Mouse (Mus musculus): ENCODE data around the gene Gramd1a. TPM values are rescaled to one million over a fixed set of nuclear protein-coding genes. Genes with fewer than 3 reads are reported as not detected.
A peak's percentile ranks its signal among the peaks of the same experiment; 100 is the strongest.

Gramd1a gene
- total RNA-seq, 2 experiments from 2014 or later, result 107 to 118 TPM

- no peak for DNase-seq (ENCODE audit: extremely low spot score in 1 of 2, low spot score in 2 of 2)
- no peak for TF ChIP-seq CTCF (IDR thresholded peaks at IDR 0.05)
- intact Hi-C loops (cut with DNase I), result no loop called here
- Histone ChIP-seq H3K4me3 (no peak overlapping the region), H3K27ac (no peak overlapping the region)
Observed at GRCm38 (mm10) chr7:31116721-31117145, 39.0 kb downstream of the Gramd1a start.

- Histone ChIP-seq H3K27ac (peak overlapping the region; percentile 36), H3K4me3 (no peak overlapping the region)
- DNase-seq (ENCODE audit: extremely low spot score in 1 of 2, low spot score in 2 of 2), result no peak
- intact Hi-C loops (cut with DNase I), result no loop called here
- TF ChIP-seq CTCF (IDR thresholded peaks at IDR 0.05), result no peak
Observed at GRCm38 (mm10) chr7:31115587-31116043, 40.1 kb downstream of the Gramd1a start.

GRCm38 (mm10) chr7:31115182-31115581 is 40.5 kb downstream of the Gramd1a start, which contains the start of gene Hpn:
Gene Hpn (minus strand): TSS chr7:31115290.
- Histone ChIP-seq H3K27ac (peak within 1 kb of the TSS; percentile 36), H3K4me3 (no peak within 1 kb of the TSS)
- intact Hi-C loops (cut with DNase I), result no loop called here
- DNase-seq (ENCODE audit: extremely low spot score in 1 of 2, low spot score in 2 of 2), result no peak
- no peak for TF ChIP-seq CTCF (IDR thresholded peaks at IDR 0.05)

DNA sequence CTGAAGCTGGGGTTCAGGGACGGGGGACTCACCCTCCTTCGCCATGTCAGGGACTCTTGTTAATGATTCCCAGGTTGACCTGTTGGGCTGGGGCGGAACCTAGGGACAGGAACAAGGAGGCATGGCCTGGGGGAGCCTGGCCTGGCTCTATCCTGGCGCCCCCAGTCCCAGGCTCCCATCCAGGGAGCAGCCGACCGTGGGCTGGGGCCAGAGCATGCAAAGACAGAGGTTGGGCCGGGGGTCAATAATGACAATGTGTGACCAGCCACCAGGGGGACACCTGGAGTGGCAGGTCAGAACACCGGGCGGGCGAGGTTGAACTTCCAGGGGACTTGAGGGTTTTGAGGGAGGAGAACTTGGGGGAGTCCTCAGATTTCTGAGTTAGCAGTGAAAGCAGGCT is 41.0 kb downstream of the Gramd1a start:
- no peak for DNase-seq (ENCODE audit: extremely low spot score in 1 of 2, low spot score in 2 of 2)
- TF ChIP-seq CTCF (IDR thresholded peaks at IDR 0.05), result no peak; the same call in none of the 2 replicates
- Histone ChIP-seq H3K4me3 (no peak overlapping the region), H3K27ac (no peak overlapping the region)
- intact Hi-C loops (cut with DNase I), result no loop called here

DNA sequence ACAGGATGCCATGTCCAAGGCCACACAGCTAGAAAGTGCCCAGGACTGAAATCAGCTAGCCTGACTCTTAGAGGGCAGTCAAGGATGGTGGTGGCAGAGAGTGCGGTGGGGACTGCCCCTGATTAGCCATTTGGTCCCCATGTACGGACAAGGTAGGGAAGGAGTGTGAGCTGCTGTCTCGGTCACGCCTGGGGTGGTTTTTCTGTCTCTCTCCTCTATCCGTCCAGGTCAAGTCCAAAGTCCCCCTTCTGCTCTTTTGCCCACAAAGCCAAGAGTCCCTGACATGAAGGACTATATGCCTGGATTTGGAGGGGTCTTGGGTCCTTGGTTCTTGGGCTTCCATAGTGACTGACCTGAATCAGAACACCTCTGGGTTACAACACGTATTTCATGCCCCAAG is 41.9 kb downstream of the Gramd1a start:
- no peak for TF ChIP-seq CTCF (IDR thresholded peaks at IDR 0.05)
- H3K27ac ChIP-seq, result no peak overlapping the region
- H3K4me3 ChIP-seq, result no peak overlapping the region
- DNase-seq (ENCODE audit: extremely low spot score in 1 of 2, low spot score in 2 of 2), result no peak
- intact Hi-C loops (cut with DNase I), result no loop called here

DNA sequence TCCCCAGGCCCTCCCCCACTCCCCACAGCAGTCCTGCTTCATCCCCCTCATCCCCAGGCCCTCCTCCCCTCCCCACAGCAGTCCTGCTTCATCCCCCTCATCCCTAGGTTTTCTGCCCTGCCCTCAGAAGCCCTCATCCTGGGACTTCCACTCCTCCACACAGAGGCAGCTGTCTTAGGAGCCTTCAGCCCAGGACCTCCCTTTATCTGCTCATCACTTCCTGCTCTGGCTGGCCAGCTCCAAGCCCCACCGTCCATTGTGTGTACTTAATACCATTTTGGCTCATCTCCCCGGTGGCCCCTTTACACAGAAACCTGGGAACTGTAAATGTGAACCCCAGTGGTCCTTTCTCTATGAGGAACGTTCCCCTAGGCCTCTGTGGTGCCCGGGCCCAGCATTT is 43.7 kb downstream of the Gramd1a start:
- H3K4me3 ChIP-seq, result no peak overlapping the region
- H3K27ac ChIP-seq, result no peak overlapping the region
- intact Hi-C loops (cut with DNase I), result no loop called here
- DNase-seq (ENCODE audit: extremely low spot score in 1 of 2, low spot score in 2 of 2), result no peak
- no peak for TF ChIP-seq CTCF (IDR thresholded peaks at IDR 0.05)

GRCm38 (mm10) chr7:31110861-31111385 is 44.8 kb downstream of the Gramd1a start:
- no peak for DNase-seq (ENCODE audit: extremely low spot score in 1 of 2, low spot score in 2 of 2)
- H3K4me3 ChIP-seq, result no peak overlapping the region
- no peak overlapping the region for H3K27ac ChIP-seq
- intact Hi-C loops (cut with DNase I), result no loop called here
- TF ChIP-seq CTCF (IDR thresholded peaks at IDR 0.05), result no peak

DNA sequence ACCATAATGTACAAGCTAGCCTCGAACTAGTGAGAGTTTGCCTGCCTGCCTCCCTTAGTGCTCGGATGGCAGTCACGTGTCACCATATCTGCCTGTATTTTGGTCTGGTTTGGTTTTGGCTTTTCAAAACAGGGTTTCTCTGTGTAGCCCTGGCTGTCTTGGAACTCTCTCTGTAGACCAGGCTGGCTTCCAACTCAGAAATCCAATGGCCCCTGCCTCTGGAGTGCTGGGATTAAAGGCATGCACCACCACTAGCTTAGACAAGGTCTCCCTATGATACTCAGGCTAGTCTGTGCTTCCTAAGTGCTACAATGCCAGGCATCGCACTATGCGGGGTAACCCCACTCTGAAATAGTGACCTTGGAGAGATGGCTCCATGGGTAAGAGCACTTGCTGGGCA is 45.9 kb downstream of the Gramd1a start:
- no peak for DNase-seq (ENCODE audit: extremely low spot score in 1 of 2, low spot score in 2 of 2)
- Histone ChIP-seq H3K27ac (no peak overlapping the region), H3K4me3 (no peak overlapping the region)
- TF ChIP-seq CTCF (IDR thresholded peaks at IDR 0.05), result no peak
- intact Hi-C loops (cut with DNase I), result no loop called here

GRCm38 (mm10) chr7:31109091-31109490 is 46.6 kb downstream of the Gramd1a start:
- Histone ChIP-seq H3K4me3 (no peak overlapping the region), H3K27ac (no peak overlapping the region)
- intact Hi-C loops (cut with DNase I), result no loop called here
- no peak for DNase-seq (ENCODE audit: extremely low spot score in 1 of 2, low spot score in 2 of 2)
- TF ChIP-seq CTCF (IDR thresholded peaks at IDR 0.05), result no peak

GRCm38 (mm10) chr7:31107781-31108180 is 47.9 kb downstream of the Gramd1a start:
- intact Hi-C loops (cut with DNase I), result no loop called here
- H3K4me3 ChIP-seq, result no peak overlapping the region
- no peak overlapping the region for H3K27ac ChIP-seq
- no peak for TF ChIP-seq CTCF (IDR thresholded peaks at IDR 0.05)
- DNase-seq (ENCODE audit: extremely low spot score in 1 of 2, low spot score in 2 of 2), result no peak

DNA sequence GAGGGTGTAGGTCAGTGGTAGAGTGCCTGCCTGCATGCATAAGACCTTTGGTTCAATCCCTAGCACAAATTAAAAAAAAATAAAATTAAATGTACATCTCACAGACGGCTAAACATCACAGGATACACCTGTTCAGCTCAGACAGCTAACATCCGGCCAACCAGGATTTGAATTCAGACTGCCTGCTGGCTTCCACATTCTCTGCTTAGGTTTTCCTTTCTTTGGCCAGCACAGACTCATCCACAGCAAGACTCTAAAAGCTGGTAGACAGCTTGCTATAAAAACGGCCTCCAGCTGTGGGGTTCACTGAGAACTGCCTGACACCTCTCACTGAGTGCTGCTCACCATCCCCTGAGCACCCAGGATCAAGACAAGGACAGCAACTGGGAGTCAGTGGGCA is 49.5 kb downstream of the Gramd1a start:
- intact Hi-C loops (cut with DNase I), result no loop called here
- no peak for DNase-seq (ENCODE audit: extremely low spot score in 1 of 2, low spot score in 2 of 2)
- H3K27ac ChIP-seq, result no peak overlapping the region
- no peak overlapping the region for H3K4me3 ChIP-seq
- no peak for TF ChIP-seq CTCF (IDR thresholded peaks at IDR 0.05)

DNA sequence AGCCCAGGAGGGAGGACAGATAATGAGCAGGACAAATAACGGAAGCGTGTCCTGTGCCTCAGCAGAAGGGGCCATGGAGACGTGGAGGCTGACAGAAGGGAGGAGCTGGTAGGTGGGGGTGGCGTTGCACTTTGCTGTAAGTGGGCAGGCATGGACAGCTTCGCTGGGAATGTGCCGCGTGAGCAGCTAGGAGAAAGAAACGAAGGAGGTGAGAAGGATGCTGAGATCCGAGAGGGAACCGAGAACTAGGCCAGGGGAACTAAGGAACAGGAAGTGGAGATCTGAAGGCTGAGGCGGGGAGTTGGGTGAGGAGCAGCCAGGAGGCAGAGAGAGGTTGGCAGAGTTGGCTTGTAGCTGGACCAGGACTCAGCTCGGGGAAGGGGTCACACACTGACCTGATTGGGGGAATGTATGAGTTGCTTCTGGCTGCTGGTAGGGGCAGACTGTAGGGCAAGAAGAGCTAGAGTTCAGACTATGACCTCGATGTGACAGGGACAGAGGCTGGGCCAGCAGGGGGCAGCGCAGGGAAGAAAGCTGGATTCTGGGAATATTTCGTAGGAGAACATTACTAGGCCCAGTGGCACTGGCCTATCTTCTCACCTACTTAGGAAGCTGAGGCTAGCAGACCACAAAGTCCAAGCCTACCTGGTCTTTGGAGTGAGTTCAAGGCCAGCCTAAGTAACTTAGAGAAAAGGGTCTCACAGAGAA is 50.5 kb downstream of the Gramd1a start:
- intact Hi-C loops (cut with DNase I), result loop anchor here (2.0 kb wide), 2 partner anchors 20 to 72 kb away; no protein-coding TSS in a partner anchor
- TF ChIP-seq CTCF (IDR thresholded peaks at IDR 0.05), result peak; percentile 67
- Histone ChIP-seq H3K27ac (peak overlapping the region; percentile 47), H3K4me3 (no peak overlapping the region)
- peak; percentile 60 to 68 for DNase-seq (ENCODE audit: extremely low spot score in 1 of 2, low spot score in 2 of 2)

- Histone ChIP-seq H3K4me3 (no peak overlapping the region), H3K27ac (no peak overlapping the region)
- intact Hi-C loops (cut with DNase I), result no loop called here
- no peak for TF ChIP-seq CTCF (IDR thresholded peaks at IDR 0.05)
- DNase-seq (ENCODE audit: extremely low spot score in 1 of 2, low spot score in 2 of 2), result no peak
Observed at GRCm38 (mm10) chr7:31100786-31101185, 54.9 kb downstream of the Gramd1a start.

Data from left cerebral cortex, adult 2 months (tissue).